Mouse (Mus musculus) myocyte (in vitro differentiated cells): Measurements from ENCODE around the gene Prps1l1.

Source experiments
- E2F4 ChIP-seq: IDR thresholded peaks from one replicate; pipeline ENCODE4 v1.6.1; 2011; ENCODE audit warnings: mild to moderate bottlenecking, control low read depth, moderate library complexity; ENCODE audit not compliant: insufficient read depth
- MAX ChIP-seq: IDR thresholded peaks from one replicate; pipeline ENCODE4 v1.6.1; 2011; ENCODE audit warnings: low read depth, mild to moderate bottlenecking, control low read depth
- MYOD1 ChIP-seq, 3 experiments: IDR thresholded peaks; one replicate each; pipeline ENCODE4 v1.6.1; 2011; ENCODE audit warnings: control low read depth in 2 of 3, low read depth in 2 of 3, mild to moderate bottlenecking in 2 of 3, moderate library complexity in 1 of 3; ENCODE audit not compliant: insufficient read length in 2 of 3, control insufficient read depth in 1 of 3
- MYOG ChIP-seq, 3 experiments: IDR thresholded peaks; one replicate each; pipeline ENCODE4 v1.6.1; 2011; ENCODE audit warnings: control low read depth in 2 of 3, low read depth in 2 of 3, mild to moderate bottlenecking in 2 of 3; ENCODE audit not compliant: insufficient read length in 2 of 3, control insufficient read depth in 1 of 3, insufficient read depth in 1 of 3
- POLR2A ChIP-seq: IDR thresholded peaks from one replicate; pipeline ENCODE4 v1.6.1; 2011; ENCODE audit warnings: low read depth, mild to moderate bottlenecking, control low read depth, moderate library complexity; ENCODE audit not compliant: insufficient read length
- POLR2AphosphoS2 ChIP-seq: IDR thresholded peaks from one replicate; pipeline ENCODE4 v1.6.1; 2011; ENCODE audit warnings: low read depth, control low read depth; ENCODE audit not compliant: insufficient read length
- TCF12 ChIP-seq: IDR thresholded peaks from one replicate; pipeline ENCODE4 v1.6.1; 2011; ENCODE audit warnings: mild to moderate bottlenecking, control low read depth; ENCODE audit not compliant: poor library complexity, insufficient read depth, severe bottlenecking
- TCF3 ChIP-seq: IDR thresholded peaks from one replicate; pipeline ENCODE4 v1.6.1; 2011; ENCODE audit warnings: low read depth, control low read depth; ENCODE audit not compliant: insufficient read length
- USF1 ChIP-seq: IDR thresholded peaks from one replicate; pipeline ENCODE4 v1.6.1; 2011; ENCODE audit warnings: low read depth, mild to moderate bottlenecking, control low read depth, moderate library complexity

- TF ChIP-seq POLR2A, result no peak
- no peak for TF ChIP-seq MYOD1 (IDR thresholded peaks at IDR 0.05; ENCODE audit: control insufficient read depth in 1 of 3, insufficient read length in 2 of 3, low read depth in 2 of 3)
- TF ChIP-seq MYOG (IDR thresholded peaks at IDR 0.05; ENCODE audit: control insufficient read depth in 1 of 3, insufficient read depth in 1 of 3, insufficient read length in 2 of 3, low read depth in 2 of 3), result no peak
- TF ChIP-seq TCF12, result no peak
- TF ChIP-seq MAX, result no peak
- no peak for TF ChIP-seq POLR2AphosphoS2
- TF ChIP-seq E2F4, result no peak
- TF ChIP-seq USF1, result no peak
- no peak for TF ChIP-seq TCF3
These were observed 36.7 kb downstream of the Prps1l1 start for GRCm38 (mm10) chr12:35021285-35021684.
